Mouse (Mus musculus): ENCODE measurements around the gene Zfp934. TPM values are rescaled to one million over a fixed set of nuclear protein-coding genes. Genes with fewer than 3 reads are reported as not detected.

The Zfp934 gene
- polyA plus RNA-seq, 1 experiment from 2014 or later, result 25.5 TPM

Small RNAs within 50 kb of the gene (microRNA-seq; reads per million reads assigned to microRNA genes)
- not detected for gene Gm22256

Other genes starting within 250 kb of the Zfp934 start
- 3.7 and 4.7 TPM in 2 replicates for gene Gm3604, start 188.0 kb downstream of the Zfp934 start, polyA plus RNA-seq (2016; fragmentation: Nextera tagmentation; extraction: Ambion mirVana)
- 16.4 and 16.5 TPM in 2 replicates for gene Gm49359, start 104.4 kb downstream of the Zfp934 start, polyA plus RNA-seq (2016; fragmentation: Nextera tagmentation; extraction: Ambion mirVana)
- 1.0 TPM in 1 of 2 replicates, not detected in the other for gene Zfp935, start 12.7 kb downstream of the Zfp934 start, polyA plus RNA-seq (2016; fragmentation: Nextera tagmentation; extraction: Ambion mirVana)
- gene 6720489N17Rik, start 53.0 kb upstream of the Zfp934 start, polyA plus RNA-seq (2016; fragmentation: Nextera tagmentation; extraction: Ambion mirVana), result 16.5 and 17.7 TPM in 2 replicates
- gene Platr25, start 189.5 kb upstream of the Zfp934 start, polyA plus RNA-seq (2016; fragmentation: Nextera tagmentation; extraction: Ambion mirVana), result 42.2 and 42.9 TPM in 2 replicates
- 14.3 and 16.5 TPM in 2 replicates for gene Gm5141, start 214.6 kb upstream of the Zfp934 start, polyA plus RNA-seq (2016; fragmentation: Nextera tagmentation; extraction: Ambion mirVana)

All from embryonic facial prominence, embryonic 12.5 days (tissue).